Mouse (Mus musculus) myocyte (in vitro differentiated cells): Measurements from ENCODE around the gene Cbx7. TPM values are rescaled to one million over a fixed set of nuclear protein-coding genes. Genes with fewer than 3 reads are reported as not detected.
"Not testable (repeated sequence)": the region's sequence is repeated elsewhere in the genome, so short reads cannot be mapped to it uniquely, and the experiment has no call there.

Experiments
- H3K27me3 ChIP-seq: one replicate; pipeline ENCODE4 v1.6.1; 2011; ENCODE audit not compliant: control insufficient read depth, insufficient read depth, insufficient read length
- H3K36me3 ChIP-seq: one replicate; pipeline ENCODE4 v1.6.1; 2011; ENCODE audit not compliant: control insufficient read depth, insufficient read depth
- H3K4me2 ChIP-seq: one replicate; pipeline ENCODE4 v1.6.1; 2011; ENCODE audit warnings: low read depth, control low read depth
- H3K4me3 ChIP-seq: one replicate; pipeline ENCODE4 v1.5.1; 2011; ENCODE audit warnings: mild to moderate bottlenecking, control low read depth, moderate library complexity
- H3K79me2 ChIP-seq: one replicate; pipeline ENCODE4 v1.6.1; 2011; ENCODE audit not compliant: control insufficient read depth, insufficient read depth
- H3ac ChIP-seq: one replicate; pipeline ENCODE4 v1.6.1; 2011; ENCODE audit not compliant: control insufficient read depth, insufficient read length
- CEBPB ChIP-seq: IDR thresholded peaks from 2 replicates; pipeline ENCODE4 v1.6.1; 2011; ENCODE audit warnings: mild to moderate bottlenecking, moderate library complexity; ENCODE audit not compliant: poor library complexity, insufficient read depth, severe bottlenecking
- E2F4 ChIP-seq: IDR thresholded peaks from one replicate; pipeline ENCODE4 v1.6.1; 2011; ENCODE audit warnings: mild to moderate bottlenecking, control low read depth, moderate library complexity; ENCODE audit not compliant: insufficient read depth
- MAX ChIP-seq: IDR thresholded peaks from one replicate; pipeline ENCODE4 v1.6.1; 2011; ENCODE audit warnings: low read depth, mild to moderate bottlenecking, control low read depth
- MYOD1 ChIP-seq, 3 experiments: IDR thresholded peaks; one replicate each; pipeline ENCODE4 v1.6.1; 2011; ENCODE audit warnings: control low read depth in 2 of 3, low read depth in 2 of 3, mild to moderate bottlenecking in 2 of 3, moderate library complexity in 1 of 3; ENCODE audit not compliant: insufficient read length in 2 of 3, control insufficient read depth in 1 of 3
- MYOG ChIP-seq, 3 experiments: IDR thresholded peaks; one replicate each; pipeline ENCODE4 v1.6.1; 2011; ENCODE audit warnings: control low read depth in 2 of 3, low read depth in 2 of 3, mild to moderate bottlenecking in 2 of 3; ENCODE audit not compliant: insufficient read length in 2 of 3, control insufficient read depth in 1 of 3, insufficient read depth in 1 of 3
- POLR2A ChIP-seq: IDR thresholded peaks from one replicate; pipeline ENCODE4 v1.6.1; 2011; ENCODE audit warnings: low read depth, mild to moderate bottlenecking, control low read depth, moderate library complexity; ENCODE audit not compliant: insufficient read length
- POLR2AphosphoS2 ChIP-seq: IDR thresholded peaks from one replicate; pipeline ENCODE4 v1.6.1; 2011; ENCODE audit warnings: low read depth, control low read depth; ENCODE audit not compliant: insufficient read length
- REST ChIP-seq: IDR thresholded peaks from one replicate; pipeline ENCODE4 v1.6.1; 2011; ENCODE audit warnings: mild to moderate bottlenecking, control low read depth, moderate library complexity; ENCODE audit not compliant: insufficient read depth, insufficient read length
- SRF ChIP-seq: IDR thresholded peaks from one replicate; pipeline ENCODE4 v1.6.1; 2011; ENCODE audit warnings: low read depth; ENCODE audit not compliant: control insufficient read depth, insufficient read length
- TCF12 ChIP-seq: IDR thresholded peaks from one replicate; pipeline ENCODE4 v1.6.1; 2011; ENCODE audit warnings: mild to moderate bottlenecking, control low read depth; ENCODE audit not compliant: poor library complexity, insufficient read depth, severe bottlenecking
- TCF3 ChIP-seq: IDR thresholded peaks from one replicate; pipeline ENCODE4 v1.6.1; 2011; ENCODE audit warnings: low read depth, control low read depth; ENCODE audit not compliant: insufficient read length
- USF1 ChIP-seq: IDR thresholded peaks from one replicate; pipeline ENCODE4 v1.6.1; 2011; ENCODE audit warnings: low read depth, mild to moderate bottlenecking, control low read depth, moderate library complexity
- polyA plus RNA-seq: library from polyadenylated mRNA; unstranded; fragments of >200 nt; fragmentation: generic; extraction: Trizol; gene quantifications from one replicate; pipeline ENCODE4 v1.2.1, GENCODE M21; 2012; ENCODE audit warnings: missing spikeins

Gene Cbx7
- polyA plus RNA-seq, 1 experiment: 4.7 TPM

DNA sequence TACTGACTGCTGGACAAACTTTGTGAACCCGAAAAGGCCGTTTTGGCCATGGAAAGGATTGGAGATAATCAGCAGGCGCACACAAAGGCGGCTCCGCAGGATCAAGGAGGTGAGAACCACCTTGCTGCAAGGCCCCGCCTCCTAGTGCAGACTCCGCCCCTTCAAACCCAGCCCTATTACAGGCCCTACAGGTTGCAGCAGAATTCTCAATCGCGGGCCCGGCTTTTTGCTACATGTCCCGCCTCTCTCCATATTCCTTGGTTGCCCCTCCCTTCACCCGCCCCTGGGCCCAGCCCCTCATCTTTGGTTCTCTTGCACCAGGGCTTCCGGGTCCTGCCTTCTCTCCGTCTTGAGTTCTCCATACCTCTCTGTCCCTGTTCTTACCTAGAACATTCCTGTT, 64.1 kb downstream of the Cbx7 start:
- H3K79me2 ChIP-seq: no peaks in the 10 kb centered on the region
- TF ChIP-seq CEBPB (no peak), TCF3 (no peak), REST (no peak), TCF12 (no peak), MYOG (IDR thresholded peaks at IDR 0.05; ENCODE audit: control insufficient read depth in 1 of 3, insufficient read depth in 1 of 3, insufficient read length in 2 of 3, low read depth in 2 of 3) (no peak), MYOD1 (IDR thresholded peaks at IDR 0.05; ENCODE audit: control insufficient read depth in 1 of 3, insufficient read length in 2 of 3, low read depth in 2 of 3) (no peak), E2F4 (no peak), SRF (no peak), USF1 (no peak), MAX (no peak), POLR2A (no peak), POLR2AphosphoS2 (no peak)
- no peak overlapping the region for H3ac ChIP-seq
- H3K27me3 ChIP-seq: no peaks in the 10 kb centered on the region
- no peak overlapping the region for H3K4me2 ChIP-seq
- no peak overlapping the region for H3K4me3 ChIP-seq
- peaks cover 8% of the 10 kb centered on the region for H3K36me3 ChIP-seq

GRCm38 (mm10) chr15:79905211-79905610, 65.7 kb downstream of the Cbx7 start:
- Histone ChIP-seq H3K4me2 (no peak overlapping the region), H3ac (no peak overlapping the region), H3K4me3 (no peak overlapping the region), H3K79me2 (no peaks in the 10 kb centered on the region), H3K36me3 (peaks cover 8% of the 10 kb centered on the region), H3K27me3 (no peaks in the 10 kb centered on the region)
- TF ChIP-seq REST (no peak), TCF12 (no peak)

GRCm38 (mm10) chr15:79904678-79905077, 66.2 kb downstream of the Cbx7 start:
- not testable (repeated sequence) for H3K36me3 ChIP-seq, H3K4me2 ChIP-seq, H3K4me3 ChIP-seq, H3ac ChIP-seq, H3K27me3 ChIP-seq, H3K79me2 ChIP-seq

DNA sequence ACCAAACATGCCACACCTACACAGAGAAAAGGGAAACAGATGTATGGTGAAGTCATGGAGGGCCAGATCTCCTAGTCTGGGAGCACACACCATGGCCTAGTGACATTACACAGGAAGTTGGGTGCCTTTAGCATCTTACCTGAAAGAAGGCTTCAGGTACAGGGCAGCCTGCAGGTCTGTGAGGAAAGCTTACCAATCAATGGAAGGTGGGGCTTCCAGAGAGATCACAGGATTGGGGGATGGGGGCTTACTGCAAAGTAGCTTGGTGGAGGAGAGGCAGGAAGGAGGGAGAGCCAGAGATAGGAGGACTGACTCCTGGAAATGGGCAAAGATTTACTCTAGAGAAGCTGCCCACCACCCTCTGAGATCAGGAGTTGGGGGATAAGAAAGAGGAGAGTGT, 67.0 kb downstream of the Cbx7 start:
- H3ac ChIP-seq: no peak overlapping the region
- no peak for TF ChIP-seq REST
- no peak for TF ChIP-seq SRF
- TF ChIP-seq POLR2A: no peak
- TF ChIP-seq MYOG (IDR thresholded peaks at IDR 0.05; ENCODE audit: control insufficient read depth in 1 of 3, insufficient read depth in 1 of 3, insufficient read length in 2 of 3, low read depth in 2 of 3): no peak
- no peak overlapping the region for H3K4me2 ChIP-seq
- no peak overlapping the region for H3K4me3 ChIP-seq
- H3K79me2 ChIP-seq: no peaks in the 10 kb centered on the region
- H3K36me3 ChIP-seq: peaks cover 8% of the 10 kb centered on the region
- H3K27me3 ChIP-seq: no peaks in the 10 kb centered on the region

GRCm38 (mm10) chr15:79903081-79903480, 67.8 kb downstream of the Cbx7 start:
- not testable (repeated sequence) for H3K79me2 ChIP-seq, H3ac ChIP-seq, H3K27me3 ChIP-seq, H3K36me3 ChIP-seq, H3K4me2 ChIP-seq, H3K4me3 ChIP-seq

DNA sequence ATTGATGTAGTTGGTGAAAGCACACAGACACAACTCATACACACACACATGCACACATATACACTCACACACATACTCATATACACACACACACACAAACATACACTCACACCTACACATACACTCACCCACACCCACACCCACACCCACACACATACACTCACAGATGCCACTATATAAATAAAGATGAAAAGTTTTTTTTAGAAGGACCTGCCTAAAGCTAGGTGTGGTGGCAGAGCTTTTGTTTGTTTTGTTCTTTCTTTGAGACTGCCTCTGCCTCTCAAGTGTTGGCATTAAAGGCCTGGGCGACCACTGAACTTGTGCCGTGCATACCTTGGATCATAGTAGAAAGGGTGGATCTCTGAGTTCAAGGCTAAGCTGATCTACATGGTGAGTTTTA, 69.5 kb downstream of the Cbx7 start:
- Histone ChIP-seq H3ac (no peak overlapping the region), H3K4me3 (no peak overlapping the region), H3K27me3 (no peaks in the 10 kb centered on the region)

More for the DNA sequence above, 69.5 kb downstream of the Cbx7 start:
- H3K36me3 ChIP-seq: peaks cover 5% of the 10 kb centered on the region
- H3K4me2 ChIP-seq: no peak overlapping the region
- TF ChIP-seq E2F4 (no peak), MYOG (IDR thresholded peaks at IDR 0.05; ENCODE audit: control insufficient read depth in 1 of 3, insufficient read depth in 1 of 3, insufficient read length in 2 of 3, low read depth in 2 of 3) (no peak), MAX (no peak), TCF3 (no peak), USF1 (no peak), POLR2AphosphoS2 (no peak), MYOD1 (IDR thresholded peaks at IDR 0.05; ENCODE audit: control insufficient read depth in 1 of 3, insufficient read length in 2 of 3, low read depth in 2 of 3) (no peak), TCF12 (no peak), REST (no peak), CEBPB (no peak), POLR2A (no peak)
- H3K79me2 ChIP-seq: no peaks in the 10 kb centered on the region
